Comparison of ENCODE assay signal across 8 mouse cellular contexts in the genomic region with DNA sequence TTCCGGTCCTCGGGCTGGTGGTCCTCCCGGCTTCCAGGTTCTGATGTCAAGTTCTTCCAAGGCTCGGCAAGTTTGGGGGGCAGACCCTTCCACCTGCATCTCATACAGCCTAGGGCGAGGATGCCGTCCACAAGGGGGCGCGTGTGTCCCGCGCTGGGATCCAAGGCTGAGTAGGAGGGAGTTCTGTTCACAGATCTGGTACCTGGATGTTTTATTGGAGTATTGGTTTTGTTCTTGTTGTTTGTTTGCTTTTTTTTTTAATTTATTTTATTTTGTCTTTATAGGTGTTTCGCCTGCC. TPM values are rescaled to one million over a fixed set of nuclear protein-coding genes. Genes with fewer than 3 reads are reported as not detected.
DNase-seq lines count a peak whose midpoint lies in the region; ATAC-seq and TF ChIP-seq lines count a peak whose summit lies in the region.

No protein-coding gene starts in this region.

- 2% methylated on average over 11 of the region's 11 CpGs for WGBS in forebrain, postnatal 0 days
- 1% methylated on average over 11 of the region's 11 CpGs for WGBS in lung, embryonic 15.5 days

- H3K4me3 ChIP-seq in ES-E14 (ENCODE audit: insufficient read depth in 1 of 2, low read depth in 1 of 2, low read length in 2 of 2, poor library complexity in 1 of 2, severe bottlenecking in 1 of 2), result peak overlapping the region; percentile 34 to 57; a peak in 2 of 4 replicates
- peak overlapping the region; percentile 16; the same call in 1 of the 2 replicates for H3K4me3 ChIP-seq in forebrain, postnatal 0 days (ENCODE audit: low read depth, low read length)
- H3K4me3 ChIP-seq in lung, embryonic 15.5 days, result peak overlapping the region; percentile 17

- no peak overlapping the region; the same call in 1 of the 2 replicates for H3K27ac ChIP-seq in ES-E14 (ENCODE audit: insufficient read depth, low read depth, low read length, poor library complexity, severe bottlenecking)
- no peak overlapping the region for H3K27ac ChIP-seq in forebrain, postnatal 0 days (ENCODE audit: low read depth, low read length)
- H3K27ac ChIP-seq in lung, embryonic 15.5 days, result no peak overlapping the region

- peak overlapping the region; percentile 45 for H3K4me2 ChIP-seq in forebrain, postnatal 0 days (ENCODE audit: low read depth)
- H3K4me2 ChIP-seq in lung, embryonic 15.5 days, result peak overlapping the region; percentile 54

- H3K36me3 ChIP-seq in ES-E14 (ENCODE audit: control insufficient read depth, insufficient read depth, low read length, poor library complexity, severe bottlenecking), result no peaks in the 10 kb centered on the region; the same call in 1 of the 2 replicates
- H3K36me3 ChIP-seq in forebrain, postnatal 0 days (ENCODE audit: insufficient read depth), result no peaks in the 10 kb centered on the region
- no peaks in the 10 kb centered on the region for H3K36me3 ChIP-seq in lung, embryonic 15.5 days

- H3K9ac ChIP-seq in ES-E14 (ENCODE audit: insufficient read depth, low read depth, low read length, poor library complexity, severe bottlenecking), result no peak overlapping the region
- H3K9ac ChIP-seq in forebrain, postnatal 0 days, result no peak overlapping the region
- no peak overlapping the region for H3K9ac ChIP-seq in lung, embryonic 15.5 days

- DNase-seq in ES-E14 (ENCODE audit: low read depth, low spot score), result peak; percentile 63
- peak; percentile 76 for DNase-seq in cerebellum, adult 11-12 months
- peak; percentile 80 for DNase-seq in forebrain, postnatal 0 days
- DNase-seq in heart, postnatal 4 days, result peak; percentile 89
- peak; percentile 62 to 82 for DNase-seq in layer of hippocampus, adult 8-10 months (ENCODE audit: low spot score in 2 of 2)
- peak; percentile 24 for DNase-seq in ovary, adult 18-20 months (ENCODE audit: low spot score)
- DNase-seq in thymus, postnatal 0 days (ENCODE audit: low spot score), result peak; percentile 86

- ATAC-seq in forebrain, postnatal 0 days, result peak; percentile 91
- peak; percentile 73; the same call in 1 of the 2 replicates for ATAC-seq in lung, embryonic 15.5 days (ENCODE audit: borderline replicate concordance, extremely low read depth, low FRiP score, low TSS enrichment)

- H3K9me3 ChIP-seq in ES-E14 (ENCODE audit: control insufficient read depth, insufficient read depth, low read depth, low read length), result no peaks in the 10 kb centered on the region
- H3K9me3 ChIP-seq in forebrain, postnatal 0 days (ENCODE audit: low read length), result no peaks in the 10 kb centered on the region
- H3K9me3 ChIP-seq in lung, embryonic 15.5 days, result no peaks in the 10 kb centered on the region

- TF ChIP-seq CTCF in forebrain, postnatal 0 days (IDR thresholded peaks at IDR 0.05; ENCODE audit: low read depth), result peak; percentile 95

- H3K4me1 ChIP-seq in ES-E14 (ENCODE audit: control insufficient read depth in 2 of 2, insufficient read depth in 2 of 2, low read length in 2 of 2, poor library complexity in 1 of 2), result peaks cover 2 to 19% of the 10 kb centered on the region in 2 experiments; a peak in 2 of 4 replicates
- H3K4me1 ChIP-seq in forebrain, postnatal 0 days (ENCODE audit: insufficient read depth), result no peaks in the 10 kb centered on the region
- peaks cover 9% of the 10 kb centered on the region for H3K4me1 ChIP-seq in lung, embryonic 15.5 days

- H3K27me3 ChIP-seq in forebrain, postnatal 0 days (ENCODE audit: insufficient read depth, low read length), result no peaks in the 10 kb centered on the region
- H3K27me3 ChIP-seq in lung, embryonic 15.5 days, result no peaks in the 10 kb centered on the region

- in situ Hi-C loops in ES-E14 (cut with MboI; ENCODE audit: low sequenced_read_pairs in 2 of 2, unreplicated experiment in 2 of 2), result loop anchor here in 1 of 2 experiments (10.0 kb wide), 1 partner anchor 238 kb away; no protein-coding TSS in a partner anchor

TF ChIP-seq in ES-E14, 5 proteins besides CTCF, POLR2A, EP300 and RAD21:
- TF ChIP-seq MAFK (IDR thresholded peaks at IDR 0.05; ENCODE audit: insufficient read depth, low read depth, low read length) (no peak), ZC3H11A (IDR thresholded peaks at IDR 0.05; ENCODE audit: borderline replicate concordance, low read depth, low read length) (peak; percentile 58; the same call in 1 of the 2 replicates)

RNA-seq across cellular contexts. Expression of gene Tnfsf9, which starts 8.6 kb away (rescaled TPM):
- total RNA-seq in ES-E14 (2012; rRNA removed), result 8.9 and 10.6 TPM in 2 replicates
- total RNA-seq in forebrain, postnatal 0 days (2014; rRNA removed), result 2.1 and 3.5 TPM in 2 replicates
- 3.4 and 4.1 TPM in 2 replicates for polyA plus RNA-seq in forebrain, postnatal 0 days (2015; fragmentation: Nextera tagmentation; extraction: Ambion mirVana)
- total RNA-seq in heart, postnatal 4 days (2021), result under 1 TPM; 0.48 to 0.61 TPM
- total RNA-seq in layer of hippocampus, adult 8-10 months (2022), result 1 to 10 TPM in 3 of 4 experiments, under 1 TPM in 1; 0.49 to 1.3 (median 1.1) TPM
- 8.6 and 10.4 TPM in 2 replicates for polyA plus RNA-seq in lung, embryonic 15.5 days (2015; fragmentation: Nextera tagmentation; extraction: Ambion mirVana)
- 2.7 and 3.0 TPM in 2 replicates for polyA plus RNA-seq in thymus, postnatal 0 days (2015; fragmentation: Nextera tagmentation; extraction: Ambion mirVana)

RNA-seq across cellular contexts. Expression of gene Tubb4a, which starts 9.0 kb away (rescaled TPM):
- 0.32 and 0.89 TPM in 2 replicates for total RNA-seq in ES-E14 (2012; rRNA removed)
- 131 and 157 TPM in 2 replicates for total RNA-seq in forebrain, postnatal 0 days (2014; rRNA removed)
- polyA plus RNA-seq in forebrain, postnatal 0 days (2015; fragmentation: Nextera tagmentation; extraction: Ambion mirVana), result 453 and 500 TPM in 2 replicates
- 1 to 10 TPM; 5.9 to 6.7 TPM for total RNA-seq in heart, postnatal 4 days (2021)
- total RNA-seq in layer of hippocampus, adult 8-10 months (2022), result 100 to 1,000 TPM; 500 to 601 (median 567) TPM
- 16.4 and 17.5 TPM in 2 replicates for polyA plus RNA-seq in lung, embryonic 15.5 days (2015; fragmentation: Nextera tagmentation; extraction: Ambion mirVana)
- polyA plus RNA-seq in thymus, postnatal 0 days (2015; fragmentation: Nextera tagmentation; extraction: Ambion mirVana), result 1.0 and 1.2 TPM in 2 replicates

RNA-seq across cellular contexts. Expression of gene Dennd1c, which starts 18.3 kb away (rescaled TPM):
- total RNA-seq in ES-E14 (2012; rRNA removed), result 0.45 and 0.53 TPM in 2 replicates
- 0.92 and 1.00 TPM in 2 replicates for total RNA-seq in forebrain, postnatal 0 days (2014; rRNA removed)
- polyA plus RNA-seq in forebrain, postnatal 0 days (2015; fragmentation: Nextera tagmentation; extraction: Ambion mirVana), result 1.4 and 1.9 TPM in 2 replicates
- under 1 TPM; 0.69 to 0.70 TPM for total RNA-seq in heart, postnatal 4 days (2021)
- total RNA-seq in layer of hippocampus, adult 8-10 months (2022), result 1 to 10 TPM; 1.1 to 4.4 (median 3.0) TPM
- 4.8 and 5.6 TPM in 2 replicates for polyA plus RNA-seq in lung, embryonic 15.5 days (2015; fragmentation: Nextera tagmentation; extraction: Ambion mirVana)
- polyA plus RNA-seq in thymus, postnatal 0 days (2015; fragmentation: Nextera tagmentation; extraction: Ambion mirVana), result 49.8 and 65.1 TPM in 2 replicates

RNA-seq across cellular contexts. Expression of gene Slc25a23, which starts 36.9 kb away (rescaled TPM):
- 5.2 and 5.9 TPM in 2 replicates for total RNA-seq in ES-E14 (2012; rRNA removed)
- 75.7 and 101 TPM in 2 replicates for total RNA-seq in forebrain, postnatal 0 days (2014; rRNA removed)
- polyA plus RNA-seq in forebrain, postnatal 0 days (2015; fragmentation: Nextera tagmentation; extraction: Ambion mirVana), result 38.8 and 43.2 TPM in 2 replicates
- total RNA-seq in heart, postnatal 4 days (2021), result 10 to 100 TPM; 78.3 to 81.6 TPM
- total RNA-seq in layer of hippocampus, adult 8-10 months (2022), result 100 to 1,000 TPM; 352 to 366 (median 355) TPM
- 8.7 and 9.5 TPM in 2 replicates for polyA plus RNA-seq in lung, embryonic 15.5 days (2015; fragmentation: Nextera tagmentation; extraction: Ambion mirVana)
- 8.3 and 8.8 TPM in 2 replicates for polyA plus RNA-seq in thymus, postnatal 0 days (2015; fragmentation: Nextera tagmentation; extraction: Ambion mirVana)

RNA-seq across cellular contexts. Expression of gene Crb3, which starts 37.7 kb away (rescaled TPM):
- total RNA-seq in ES-E14 (2012; rRNA removed), result 6.2 and 15.4 TPM in 2 replicates
- 2.0 and 4.0 TPM in 2 replicates for total RNA-seq in forebrain, postnatal 0 days (2014; rRNA removed)
- 2.4 and 3.5 TPM in 2 replicates for polyA plus RNA-seq in forebrain, postnatal 0 days (2015; fragmentation: Nextera tagmentation; extraction: Ambion mirVana)
- under 1 TPM in 1 of 2 experiments, not detected in 1; 0.47 TPM for total RNA-seq in heart, postnatal 4 days (2021)
- 1 to 10 TPM in 2 of 4 experiments, under 1 TPM in 2; 0.70 to 2.1 (median 1.4) TPM for total RNA-seq in layer of hippocampus, adult 8-10 months (2022)
- 55.3 and 57.0 TPM in 2 replicates for polyA plus RNA-seq in lung, embryonic 15.5 days (2015; fragmentation: Nextera tagmentation; extraction: Ambion mirVana)
- polyA plus RNA-seq in thymus, postnatal 0 days (2015; fragmentation: Nextera tagmentation; extraction: Ambion mirVana), result 1.6 and 2.7 TPM in 2 replicates

Comparison
In these comparisons a context has a peak if more than half of its experiments do, and no peak if none do; other contexts are left out.
1. DNase-seq: peak in every context shown above with its lines; median percentile 89 in heart, postnatal 4 days; 86 in thymus, postnatal 0 days; 80 in forebrain, postnatal 0 days; 76 in cerebellum, adult 11-12 months; 72 in layer of hippocampus, adult 8-10 months; 63 in ES-E14; 24 in ovary, adult 18-20 months.
2. RNA of gene Tubb4a, which starts 9.0 kb away (total RNA-seq): 500 to 601 TPM in layer of hippocampus, adult 8-10 months and 131 to 157 TPM in forebrain, postnatal 0 days; 5.9 to 6.7 TPM in heart, postnatal 4 days and 0.32 to 0.89 TPM in ES-E14; every median in the first group is over 10 times any median in the second.
3. Peak in every context shown above with its lines, with median percentiles within 50 percentile points of each other: H3K4me3 ChIP-seq.